Comparison of ENCODE assay signal across 20 mouse cellular contexts in the genomic region with DNA sequence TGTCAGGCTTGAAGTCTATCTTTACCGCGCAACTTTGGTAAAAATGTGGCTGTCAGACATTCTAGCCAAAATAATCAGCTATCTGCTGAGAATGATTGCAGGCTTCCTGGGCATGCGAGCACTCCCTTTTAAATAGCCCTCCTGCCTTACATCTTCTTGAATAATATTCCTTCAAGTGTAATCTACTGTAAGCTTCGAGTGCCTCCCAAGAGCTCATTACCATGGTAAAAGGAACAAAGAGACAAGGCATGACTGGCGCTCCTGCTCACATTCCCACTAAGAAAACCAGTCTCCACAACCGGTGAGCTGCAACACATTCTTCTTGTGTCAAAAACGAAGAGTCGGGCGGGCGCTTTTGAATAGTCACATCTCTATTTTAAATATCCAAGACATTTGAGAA.
DNase-seq lines count a peak whose midpoint lies in the region; ATAC-seq lines count a peak whose summit lies in the region.
"Had no signal": no experiment of that assay in that cellular context is flagged by ENCODE, and none has a peak within 500 bp of the region (broad histone marks: within the 10 kb centered on the region; RNA-seq: fewer than 3 reads in every experiment).

No protein-coding gene starts in this region.

- H3K9me3 ChIP-seq in embryonic facial prominence, embryonic 12.5 days, result no peaks in the 10 kb centered on the region
- no peaks in the 10 kb centered on the region for H3K9me3 ChIP-seq in embryonic facial prominence, embryonic 10.5 days
- no peaks in the 10 kb centered on the region for H3K9me3 ChIP-seq in midbrain, embryonic 13.5 days
- H3K9me3 ChIP-seq in midbrain, embryonic 11.5 days (ENCODE audit: control insufficient read depth, low read length), result no peaks in the 10 kb centered on the region
- H3K9me3 ChIP-seq in hindbrain, embryonic 15.5 days, result no peaks in the 10 kb centered on the region
- H3K9me3 ChIP-seq: heart, embryonic 13.5 days; kidney, embryonic 15.5 days; liver, embryonic 12.5 days had no signal

- H3K4me2 ChIP-seq in embryonic facial prominence, embryonic 12.5 days (replicated peaks), result no peak overlapping the region
- 0 out of 2 replicates have a peak overlapping the region, but pooled peaks have one; percentile 13 for H3K4me2 ChIP-seq in midbrain, embryonic 13.5 days (replicated peaks)
- H3K4me2 ChIP-seq in midbrain, embryonic 11.5 days, result no peak overlapping the region
- peak overlapping the region; percentile 3; the same call in 1 of the 2 replicates for H3K4me2 ChIP-seq in hindbrain, embryonic 15.5 days
- H3K4me2 ChIP-seq: heart, embryonic 13.5 days; kidney, embryonic 15.5 days; liver, embryonic 12.5 days had no signal

- ATAC-seq in embryonic facial prominence, embryonic 12.5 days (ENCODE audit: insufficient number of reproducible peaks, insufficient read depth, low FRiP score, low TSS enrichment), result no peak
- ATAC-seq in midbrain, embryonic 13.5 days, result peak; percentile 72
- ATAC-seq in midbrain, embryonic 11.5 days (ENCODE audit: low FRiP score), result no peak
- ATAC-seq in hindbrain, embryonic 15.5 days (ENCODE audit: low FRiP score, low read depth), result no peak
- ATAC-seq: intestine, embryonic 16.5 days; liver, embryonic 12.5 days had no signal

- H3K27me3 ChIP-seq in embryonic facial prominence, embryonic 12.5 days, result no peaks in the 10 kb centered on the region
- no peaks in the 10 kb centered on the region for H3K27me3 ChIP-seq in embryonic facial prominence, embryonic 10.5 days (replicated peaks; ENCODE audit: low read depth, poor library complexity, severe bottlenecking)
- H3K27me3 ChIP-seq in midbrain, embryonic 13.5 days, result no peaks in the 10 kb centered on the region
- H3K27me3 ChIP-seq in midbrain, embryonic 11.5 days (ENCODE audit: control insufficient read depth, insufficient read depth, low read length), result no peaks in the 10 kb centered on the region
- no peaks in the 10 kb centered on the region for H3K27me3 ChIP-seq in hindbrain, embryonic 15.5 days
- H3K27me3 ChIP-seq: heart, embryonic 13.5 days; kidney, embryonic 15.5 days; liver, embryonic 12.5 days had no signal

- H3K36me3 ChIP-seq in embryonic facial prominence, embryonic 12.5 days, result no peaks in the 10 kb centered on the region
- no peaks in the 10 kb centered on the region for H3K36me3 ChIP-seq in embryonic facial prominence, embryonic 10.5 days (replicated peaks)
- H3K36me3 ChIP-seq in midbrain, embryonic 13.5 days, result no peaks in the 10 kb centered on the region
- no peaks in the 10 kb centered on the region for H3K36me3 ChIP-seq in midbrain, embryonic 11.5 days (ENCODE audit: control insufficient read depth, insufficient read depth, low read length)
- H3K36me3 ChIP-seq in hindbrain, embryonic 15.5 days, result no peaks in the 10 kb centered on the region
- H3K36me3 ChIP-seq: heart, embryonic 13.5 days; kidney, embryonic 15.5 days; liver, embryonic 12.5 days had no signal

- 80% methylated on average over 10 of the region's 10 CpGs for WGBS in embryonic facial prominence, embryonic 12.5 days
- 87% methylated on average over 10 of the region's 10 CpGs for WGBS in embryonic facial prominence, embryonic 10.5 days
- WGBS in midbrain, embryonic 13.5 days, result 39% methylated on average over 10 of the region's 10 CpGs
- 69% methylated on average over 10 of the region's 10 CpGs for WGBS in midbrain, embryonic 11.5 days
- 46% methylated on average over 10 of the region's 10 CpGs for WGBS in hindbrain, embryonic 15.5 days

- H3K27ac ChIP-seq in embryonic facial prominence, embryonic 12.5 days, result 0 out of 2 replicates have a peak overlapping the region, but pooled peaks have one; percentile 11
- H3K27ac ChIP-seq in embryonic facial prominence, embryonic 10.5 days (replicated peaks), result no peak overlapping the region
- H3K27ac ChIP-seq in midbrain, embryonic 13.5 days, result peak overlapping the region; percentile 56
- no peak overlapping the region for H3K27ac ChIP-seq in midbrain, embryonic 11.5 days (ENCODE audit: low read depth, low read length)
- no peak overlapping the region for H3K27ac ChIP-seq in hindbrain, embryonic 15.5 days (replicated peaks)
- H3K27ac ChIP-seq: heart, embryonic 13.5 days; kidney, embryonic 15.5 days; liver, embryonic 12.5 days had no signal

- no peak for DNase-seq in embryonic facial prominence, embryonic 10.5 days (ENCODE audit: low spot score)
- DNase-seq in midbrain, embryonic 11.5 days (ENCODE audit: low spot score, missing footprints), result no peak
- DNase-seq in right cerebral cortex, postnatal 36 days (ENCODE audit: low spot score in 2 of 2), result no peak
- DNase-seq in yolk sac, embryonic 10.5 days (ENCODE audit: low spot score), result no peak
- DNase-seq in kidney, adult 8-10 months, result no peak
- DNase-seq: adrenal gland, postnatal 36 days; cerebellum, adult 18-20 months; cerebellum, postnatal 36 days; heart, adult 18-20 months; heart, postnatal 36 days; kidney, postnatal 4 days; lung, adult 2 months; lung, postnatal 4 days had no signal

- H3K9ac ChIP-seq in embryonic facial prominence, embryonic 12.5 days, result no peak overlapping the region
- no peak overlapping the region for H3K9ac ChIP-seq in midbrain, embryonic 13.5 days (replicated peaks)
- no peak overlapping the region for H3K9ac ChIP-seq in midbrain, embryonic 11.5 days (ENCODE audit: low read length)
- no peak overlapping the region for H3K9ac ChIP-seq in hindbrain, embryonic 15.5 days
- H3K9ac ChIP-seq: heart, embryonic 13.5 days; kidney, embryonic 15.5 days; liver, embryonic 12.5 days had no signal

- no peaks in the 10 kb centered on the region for H3K4me1 ChIP-seq in embryonic facial prominence, embryonic 12.5 days
- H3K4me1 ChIP-seq in embryonic facial prominence, embryonic 10.5 days, result no peaks in the 10 kb centered on the region
- peaks cover 20% of the 10 kb centered on the region for H3K4me1 ChIP-seq in midbrain, embryonic 13.5 days (replicated peaks)
- no peaks in the 10 kb centered on the region for H3K4me1 ChIP-seq in midbrain, embryonic 11.5 days (ENCODE audit: control insufficient read depth, insufficient read depth, low read length)
- H3K4me1 ChIP-seq in hindbrain, embryonic 15.5 days (replicated peaks), result 0 out of 2 replicates have a peak, but pooled peaks cover 4% of the 10 kb centered on the region
- H3K4me1 ChIP-seq: heart, embryonic 13.5 days; kidney, embryonic 15.5 days; liver, embryonic 12.5 days had no signal

- H3K4me3 ChIP-seq in embryonic facial prominence, embryonic 12.5 days, result no peak overlapping the region
- no peak overlapping the region for H3K4me3 ChIP-seq in embryonic facial prominence, embryonic 10.5 days
- no peak overlapping the region for H3K4me3 ChIP-seq in midbrain, embryonic 13.5 days (replicated peaks)
- no peak overlapping the region for H3K4me3 ChIP-seq in midbrain, embryonic 11.5 days (ENCODE audit: low read depth, low read length)
- H3K4me3 ChIP-seq in hindbrain, embryonic 15.5 days, result no peak overlapping the region
- H3K4me3 ChIP-seq: heart, embryonic 13.5 days; kidney, embryonic 15.5 days; liver, embryonic 12.5 days had no signal

Comparison
In these comparisons a context has a peak if more than half of its experiments do, and no peak if none do; other contexts are left out.
1. H3K27ac ChIP-seq: peak in embryonic facial prominence, embryonic 12.5 days (single experiment) and midbrain, embryonic 13.5 days (single experiment); none in embryonic facial prominence, embryonic 10.5 days (single experiment), midbrain, embryonic 11.5 days (single experiment) and hindbrain, embryonic 15.5 days (single experiment).
2. H3K4me2 ChIP-seq: peak in midbrain, embryonic 13.5 days (single experiment) and hindbrain, embryonic 15.5 days (single experiment); none in embryonic facial prominence, embryonic 12.5 days (single experiment) and midbrain, embryonic 11.5 days (single experiment).